Mouse (Mus musculus): Measurements from ENCODE around the gene Ndnf.

GRCm38 (mm10) chr6:65666295-65666694 is 5.1 kb upstream of the Ndnf start:
- TF ChIP-seq POLR2A (IDR thresholded peaks at IDR 0.05; ENCODE audit: borderline replicate concordance, low read depth, low read length), result no peak
- TF ChIP-seq CTCF (IDR thresholded peaks at IDR 0.05; ENCODE audit: low read depth, low read length), result no peak

Measured in bone marrow macrophage, adult 2 months (primary cell).